Mouse (Mus musculus): ENCODE measurements at regions not wholly inside any gene's neighbourhood (a gene's known extent, or its start where the extent isn't known, plus 50 kb on each side); places are given as distances from the start of the nearest gene placed in this dataset.

DNA sequence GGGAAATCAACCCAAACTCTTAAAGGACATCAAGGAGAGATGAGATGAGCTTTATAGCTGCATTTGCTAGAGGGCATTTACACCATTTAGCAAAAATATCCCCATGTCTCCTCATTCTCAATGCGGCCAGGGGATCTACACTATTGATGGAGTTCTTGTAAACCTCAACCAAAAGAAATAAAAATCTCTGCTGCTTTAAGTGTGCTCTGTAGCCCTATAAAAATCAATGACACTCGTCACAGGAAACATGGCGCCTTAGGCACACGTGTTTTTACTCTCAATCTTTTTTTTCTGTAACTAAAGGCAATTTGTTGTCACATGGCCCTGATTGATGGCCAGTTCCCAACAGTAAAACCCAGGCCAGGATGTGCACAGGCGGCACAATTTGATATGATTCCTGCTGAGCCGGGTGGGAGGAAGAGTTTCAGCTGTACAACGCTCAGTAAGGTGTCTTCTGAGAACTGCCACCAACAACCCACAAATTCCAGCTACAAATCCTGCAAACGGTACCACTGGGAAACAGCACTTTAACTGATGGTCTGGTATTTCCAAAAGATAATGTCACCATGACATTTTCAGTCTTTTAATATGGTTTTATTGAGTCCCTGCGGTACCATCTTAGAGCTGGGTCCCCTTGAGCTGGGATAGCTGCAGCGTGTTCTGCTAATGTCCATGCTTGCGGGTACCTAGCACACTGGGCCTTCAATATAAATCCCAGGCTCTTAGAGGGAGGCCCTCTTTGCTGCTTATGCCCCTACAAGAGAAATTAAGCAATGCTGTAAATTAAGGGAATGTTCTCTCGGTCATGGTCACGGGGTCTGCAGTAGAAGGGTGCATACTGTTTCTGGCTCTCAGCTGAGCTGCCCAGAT lies 78.8 kb downstream of the Tpbg start:
- H3K79me2 ChIP-seq (replicated peaks; ENCODE audit: control insufficient read depth, extremely low read depth, insufficient read depth, poor library complexity, severe bottlenecking) = no peaks in the 10 kb centered on the region
- dilution Hi-C loops (cut with MboI; ENCODE audit: extremely low pct_ligation_motif_present, extremely low pct_unique_long_range_greater_than_20kb, low sequenced_read_pairs) (no loop called here), in situ Hi-C loops (cut with MboI; ENCODE audit: low pct_ligation_motif_present, low pct_unique_long_range_greater_than_20kb, low sequenced_read_pairs) (no loop called here)
- H3K27ac ChIP-seq (ENCODE audit: insufficient read depth, low read depth) = no peak overlapping the region
- DNase-seq (ENCODE audit: extremely low read depth) = no peak
- no peak overlapping the region for H3K4me3 ChIP-seq (replicated peaks in 1 of 3; ENCODE audit: low read depth in 2 of 3, low read length in 2 of 3, poor library complexity in 1 of 3)
- TF ChIP-seq ZNF384 (IDR thresholded peaks at IDR 0.05; ENCODE audit: low read depth, low read length) (no peak), ETS1 (conservative IDR thresholded peaks at IDR 0.05; ENCODE audit: low read depth, low read length) (no peak), CHD2 (IDR thresholded peaks at IDR 0.05; ENCODE audit: low read length) (no peak), MAX (IDR thresholded peaks at IDR 0.05; ENCODE audit: low read length) (no peak), ZKSCAN1 (IDR thresholded peaks at IDR 0.05; ENCODE audit: borderline replicate concordance, low read depth, low read length) (no peak), MYC (IDR thresholded peaks at IDR 0.05; ENCODE audit: low read depth, low read length) (no peak), EP300 (IDR thresholded peaks at IDR 0.05; ENCODE audit: low read length) (no peak), SMC3 (IDR thresholded peaks at IDR 0.05; ENCODE audit: low read depth, low read length) (no peak), POLR2A (IDR thresholded peaks at IDR 0.05; ENCODE audit: low read depth, low read length) (no peak), IRF4 (IDR thresholded peaks at IDR 0.05; ENCODE audit: low read depth, low read length) (no peak), CTCF (conservative IDR thresholded peaks at IDR 0.05 in 1 of 2, IDR thresholded peaks at IDR 0.05 in 1 of 2; ENCODE audit: low read depth in 2 of 2, low read length in 2 of 2) (no peak), PAX5 (IDR thresholded peaks at IDR 0.05; ENCODE audit: low read length) (no peak), NRF1 (IDR thresholded peaks at IDR 0.05; ENCODE audit: low read depth, low read length) (no peak), MEF2A (IDR thresholded peaks at IDR 0.05; ENCODE audit: borderline replicate concordance, low read depth, low read length) (no peak)
- no peak overlapping the region for H3K9ac ChIP-seq (ENCODE audit: insufficient read depth, low read depth)
- no peak overlapping the region for H3K4me2 ChIP-seq (ENCODE audit: insufficient read depth, low read depth, poor library complexity, severe bottlenecking)
- H3K4me1 ChIP-seq (ENCODE audit: control insufficient read depth in 1 of 2, insufficient read depth in 2 of 2) = peaks cover 0 to 2% of the 10 kb centered on the region in 2 experiments; a peak in 1 of 4 replicates
- H3K9me3 ChIP-seq (replicated peaks; ENCODE audit: low read length) = no peaks in the 10 kb centered on the region
- no peaks in the 10 kb centered on the region for H3K36me3 ChIP-seq (replicated peaks in 1 of 2; ENCODE audit: control insufficient read depth in 1 of 2, insufficient read depth in 1 of 2, low read length in 1 of 2)
- H3K27me3 ChIP-seq (replicated peaks) = no peaks in the 10 kb centered on the region

GRCm38 (mm10) chr9:85925259-85925658 lies 83.1 kb downstream of the Tpbg start:
- H3K79me2 ChIP-seq (replicated peaks; ENCODE audit: control insufficient read depth, extremely low read depth, insufficient read depth, poor library complexity, severe bottlenecking) = no peaks in the 10 kb centered on the region
- H3K9ac ChIP-seq (ENCODE audit: insufficient read depth, low read depth) = no peak overlapping the region
- no peaks in the 10 kb centered on the region for H3K36me3 ChIP-seq (replicated peaks in 1 of 2; ENCODE audit: control insufficient read depth in 1 of 2, insufficient read depth in 1 of 2, low read length in 1 of 2)
- H3K27me3 ChIP-seq (replicated peaks) = no peaks in the 10 kb centered on the region
- in situ Hi-C loops (cut with MboI; ENCODE audit: low pct_ligation_motif_present, low pct_unique_long_range_greater_than_20kb, low sequenced_read_pairs) (no loop called here), dilution Hi-C loops (cut with MboI; ENCODE audit: extremely low pct_ligation_motif_present, extremely low pct_unique_long_range_greater_than_20kb, low sequenced_read_pairs) (no loop called here)
- no peak overlapping the region for H3K27ac ChIP-seq (ENCODE audit: insufficient read depth, low read depth)
- no peak overlapping the region for H3K4me2 ChIP-seq (ENCODE audit: insufficient read depth, low read depth, poor library complexity, severe bottlenecking)
- no peak overlapping the region for H3K4me3 ChIP-seq (replicated peaks in 1 of 3; ENCODE audit: low read depth in 2 of 3, low read length in 2 of 3, poor library complexity in 1 of 3)
- H3K4me1 ChIP-seq (ENCODE audit: control insufficient read depth in 1 of 2, insufficient read depth in 2 of 2) = peaks cover 0 to 2% of the 10 kb centered on the region in 2 experiments; a peak in 1 of 4 replicates
- no peak for DNase-seq (ENCODE audit: extremely low read depth)
- TF ChIP-seq EP300 (IDR thresholded peaks at IDR 0.05; ENCODE audit: low read length) (no peak), CHD2 (IDR thresholded peaks at IDR 0.05; ENCODE audit: low read length) (no peak), MEF2A (IDR thresholded peaks at IDR 0.05; ENCODE audit: borderline replicate concordance, low read depth, low read length) (no peak), PAX5 (IDR thresholded peaks at IDR 0.05; ENCODE audit: low read length) (no peak), GABPA (IDR thresholded peaks at IDR 0.05; ENCODE audit: insufficient replicate concordance, low read depth, low read length) (no peak), SMC3 (IDR thresholded peaks at IDR 0.05; ENCODE audit: low read depth, low read length) (no peak), ZNF384 (IDR thresholded peaks at IDR 0.05; ENCODE audit: low read depth, low read length) (no peak), BHLHE40 (IDR thresholded peaks at IDR 0.05; ENCODE audit: low read depth, low read length) (no peak), ZKSCAN1 (IDR thresholded peaks at IDR 0.05; ENCODE audit: borderline replicate concordance, low read depth, low read length) (no peak), IRF4 (IDR thresholded peaks at IDR 0.05; ENCODE audit: low read depth, low read length) (no peak), E2F4 (IDR thresholded peaks at IDR 0.05; ENCODE audit: insufficient replicate concordance, low read depth, low read length) (no peak), POLR2A (IDR thresholded peaks at IDR 0.05; ENCODE audit: low read depth, low read length) (no peak)
- no peaks in the 10 kb centered on the region for H3K9me3 ChIP-seq (replicated peaks; ENCODE audit: low read length)
